9 mouse cellular contexts compared by ENCODE assay signal in the genomic region with DNA sequence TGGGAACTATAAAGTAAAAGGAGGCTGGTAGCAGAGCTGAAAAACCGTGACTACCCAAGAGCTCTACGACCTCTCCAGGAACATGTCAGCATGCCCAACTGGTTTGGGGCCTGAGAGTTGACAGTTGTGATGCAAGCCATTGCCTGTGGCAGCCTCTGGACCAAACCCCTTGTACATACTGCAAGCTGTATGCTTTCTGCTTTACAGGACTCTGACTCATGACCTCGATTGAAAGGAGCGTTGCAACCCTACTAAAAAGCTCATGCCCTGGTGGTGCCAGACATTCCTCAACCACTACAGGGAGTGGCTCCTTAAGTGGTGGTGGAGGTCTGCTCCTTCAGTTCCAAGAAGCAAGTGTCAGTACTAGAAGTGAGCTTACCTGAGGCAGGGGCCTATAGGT. TPM values are rescaled to one million over a fixed set of nuclear protein-coding genes. Genes with fewer than 3 reads are reported as not detected.
DNase-seq lines count a peak whose midpoint lies in the region; ATAC-seq and TF ChIP-seq lines count a peak whose summit lies in the region.
"Had no signal": no experiment of that assay in that cellular context is flagged by ENCODE, and none has a peak within 500 bp of the region (broad histone marks: within the 10 kb centered on the region; RNA-seq: fewer than 3 reads in every experiment).

No protein-coding gene starts in this region.

- H3K4me2 ChIP-seq in heart, embryonic 15.5 days, result peak overlapping the region; percentile 43; the same call in 1 of the 2 replicates
- 0 out of 2 replicates have a peak overlapping the region, but pooled peaks have one; percentile 3 for H3K4me2 ChIP-seq in limb, embryonic 13.5 days (replicated peaks)

- TF ChIP-seq CTCF in E14TG2a.4 (conservative IDR thresholded peaks at IDR 0.05; ENCODE audit: low read length), result no peak
- TF ChIP-seq CTCF in embryonic fibroblast, embryonic 13.5 days (IDR thresholded peaks at IDR 0.05; ENCODE audit: borderline replicate concordance, insufficient read depth, low read length), result no peak

- H3K36me3 ChIP-seq in heart, embryonic 15.5 days, result no peaks in the 10 kb centered on the region
- H3K36me3 ChIP-seq in E14TG2a.4 (ENCODE audit: insufficient read depth, low read length), result no peaks in the 10 kb centered on the region
- no peaks in the 10 kb centered on the region for H3K36me3 ChIP-seq in limb, embryonic 13.5 days

- ATAC-seq in heart, embryonic 15.5 days (replicated peaks; ENCODE audit: insufficient number of reproducible peaks, insufficient read depth, low FRiP score, low read depth), result no peak
- peak; percentile 52; the same call in 1 of the 2 replicates for ATAC-seq in limb, embryonic 13.5 days (ENCODE audit: low FRiP score, low read depth)

- WGBS in heart, embryonic 15.5 days, result 28% methylated on average over 4 of the region's 4 CpGs
- 23% methylated on average over 4 of the region's 4 CpGs for WGBS in limb, embryonic 13.5 days

- TF ChIP-seq POLR2A in embryonic fibroblast, embryonic 13.5 days (IDR thresholded peaks at IDR 0.05; ENCODE audit: low read depth, low read length), result no peak

- no peak for DNase-seq in heart, adult 18-20 months
- no peak for DNase-seq in cerebellum, adult 11 months
- DNase-seq in layer of hippocampus, postnatal 10 days (ENCODE audit: low spot score in 2 of 2), result no peak
- DNase-seq in T-cell, adult 2 months (ENCODE audit: low spot score), result no peak
- DNase-seq: right cerebral cortex, postnatal 4 days had no signal

- H3K4me1 ChIP-seq in heart, embryonic 15.5 days (replicated peaks), result peaks cover 14% of the 10 kb centered on the region
- H3K4me1 ChIP-seq in E14TG2a.4 (replicated peaks; ENCODE audit: low read depth, low read length), result peaks cover 28% of the 10 kb centered on the region
- peaks cover 9% of the 10 kb centered on the region for H3K4me1 ChIP-seq in embryonic fibroblast, embryonic 13.5 days (ENCODE audit: control insufficient read depth, insufficient read depth, low read length)
- H3K4me1 ChIP-seq in limb, embryonic 13.5 days, result peaks cover 18% of the 10 kb centered on the region

- no peak overlapping the region for H3K4me3 ChIP-seq in heart, embryonic 15.5 days
- H3K4me3 ChIP-seq in E14TG2a.4 (replicated peaks; ENCODE audit: low read length), result peak overlapping the region; percentile 17; the same call in 1 of the 2 replicates
- H3K4me3 ChIP-seq in embryonic fibroblast, embryonic 13.5 days (ENCODE audit: insufficient read depth, low read length), result no peak overlapping the region
- no peak overlapping the region for H3K4me3 ChIP-seq in limb, embryonic 13.5 days

- H3K9me3 ChIP-seq in heart, embryonic 15.5 days (replicated peaks), result no peaks in the 10 kb centered on the region
- no peaks in the 10 kb centered on the region for H3K9me3 ChIP-seq in E14TG2a.4 (ENCODE audit: low read length)
- peaks cover 6% of the 10 kb centered on the region; the same call in 1 of the 2 replicates for H3K9me3 ChIP-seq in limb, embryonic 13.5 days

- H3K9ac ChIP-seq in heart, embryonic 15.5 days, result no peak overlapping the region
- no peak overlapping the region for H3K9ac ChIP-seq in limb, embryonic 13.5 days

- H3K27ac ChIP-seq in heart, embryonic 15.5 days, result peak overlapping the region; percentile 56
- peak overlapping the region; percentile 7; the same call in 1 of the 2 replicates for H3K27ac ChIP-seq in embryonic fibroblast, embryonic 13.5 days (ENCODE audit: insufficient read depth, low read length)
- H3K27ac ChIP-seq in limb, embryonic 13.5 days, result peak overlapping the region; percentile 92

- H3K27me3 ChIP-seq in heart, embryonic 15.5 days, result no peaks in the 10 kb centered on the region
- H3K27me3 ChIP-seq in E14TG2a.4 (ENCODE audit: insufficient read depth, low read length), result no peaks in the 10 kb centered on the region
- no peaks in the 10 kb centered on the region for H3K27me3 ChIP-seq in limb, embryonic 13.5 days

RNA-seq across cellular contexts. Expression of a gene that starts 15.8 kb away (rescaled TPM):
- 208 and 223 TPM in 2 replicates for polyA plus RNA-seq in heart, embryonic 15.5 days (2015; fragmentation: Nextera tagmentation; extraction: Ambion mirVana)
- total RNA-seq in heart, adult 18-20 months (2021), result 1 to 10 TPM; 2.0 to 3.4 TPM
- polyA plus RNA-seq in embryonic fibroblast, embryonic 13.5 days (2011; ENCODE audit: insufficient read length, low read depth, missing spikeins), result 102 and 106 TPM in 2 replicates
- polyA plus RNA-seq in limb, embryonic 13.5 days (2015; fragmentation: Nextera tagmentation; extraction: Ambion mirVana), result 235 TPM in 2 replicates
- total RNA-seq in layer of hippocampus, postnatal 10 days (2021), result 10 to 100 TPM; 12.4 to 15.1 TPM

RNA-seq across cellular contexts. Expression of a gene that starts 42.2 kb away (rescaled TPM):
- polyA plus RNA-seq in heart, embryonic 15.5 days (2015; fragmentation: Nextera tagmentation; extraction: Ambion mirVana), result 1.4 TPM in 2 replicates
- total RNA-seq in heart, adult 18-20 months (2021), result 1 to 10 TPM; 3.3 to 3.9 TPM
- 1.4 and 3.4 TPM in 2 replicates for polyA plus RNA-seq in embryonic fibroblast, embryonic 13.5 days (2011; ENCODE audit: insufficient read length, low read depth, missing spikeins)
- 3.2 and 4.4 TPM in 2 replicates for polyA plus RNA-seq in limb, embryonic 13.5 days (2015; fragmentation: Nextera tagmentation; extraction: Ambion mirVana)
- total RNA-seq in layer of hippocampus, postnatal 10 days (2021), result 10 to 100 TPM; 10.3 to 12.5 TPM

Comparison
In these comparisons a context has a peak if more than half of its experiments do, and no peak if none do; other contexts are left out.
1. H3K27ac ChIP-seq: peak in every context shown above with its lines; median percentile 92 in limb, embryonic 13.5 days; 56 in heart, embryonic 15.5 days; 7 in embryonic fibroblast, embryonic 13.5 days.